Mouse (Mus musculus): Measurements from ENCODE around the gene Isca1.
A peak's percentile ranks its signal among the peaks of the same experiment; 100 is the strongest.
"Not testable (repeated sequence)": the region's sequence is repeated elsewhere in the genome, so short reads cannot be mapped to it uniquely, and the experiment has no call there.

Isca1 gene

GRCm38 (mm10) chr13:59746164-59746563 lies 23.4 kb downstream of the Isca1 start:
- no peak for DNase-seq

- DNase-seq, result no peak
These were observed 24.1 kb downstream of the Isca1 start for GRCm38 (mm10) chr13:59745462-59745861.

DNA sequence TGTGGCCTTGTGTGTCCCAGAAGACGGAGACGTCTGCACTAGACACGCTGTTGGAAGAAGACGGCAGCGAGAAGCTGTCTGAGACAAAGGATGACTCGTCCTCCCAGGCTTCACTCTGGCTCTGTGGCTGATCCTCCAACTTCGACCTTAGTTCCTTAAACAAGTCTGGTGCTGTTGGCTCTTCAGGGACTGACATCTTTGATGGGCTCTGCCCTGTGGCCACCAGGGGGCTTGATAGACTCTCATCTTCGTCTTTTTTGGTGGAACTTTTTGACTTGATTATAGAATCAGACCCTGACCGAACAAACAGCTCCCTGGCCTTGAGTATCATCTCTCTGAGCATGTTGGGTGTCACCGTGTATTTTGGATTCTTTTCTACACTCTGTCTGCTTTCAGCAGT lies 27.9 kb downstream of the Isca1 start:
- peak; percentile 31 for DNase-seq

- DNase-seq, result peak; percentile 40
These were observed 28.5 kb downstream of the Isca1 start for GRCm38 (mm10) chr13:59741096-59741495.

DNA sequence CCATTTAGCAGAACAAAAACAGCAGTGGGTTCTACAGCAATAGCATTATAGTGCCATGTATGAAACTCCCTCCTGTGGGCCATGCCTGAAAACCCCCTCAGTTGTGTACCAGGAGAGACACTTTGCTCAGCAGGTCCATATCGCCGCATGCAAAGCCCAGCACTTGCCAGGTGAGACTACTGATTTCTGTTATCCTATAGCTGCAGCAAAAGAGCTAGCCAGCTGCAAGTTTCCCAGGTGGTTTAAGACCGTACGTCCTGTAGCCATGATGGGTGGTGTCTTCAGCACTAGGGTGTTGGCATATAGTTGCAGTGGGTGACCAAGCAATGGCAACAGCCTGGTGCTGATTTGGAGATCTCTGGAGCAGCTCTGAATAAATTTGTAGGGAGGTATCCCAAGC lies 30.2 kb downstream of the Isca1 start:
- DNase-seq, result no peak

- DNase-seq, result no peak
These were observed 31.2 kb downstream of the Isca1 start for GRCm38 (mm10) chr13:59738455-59738854.

GRCm38 (mm10) chr13:59735190-59735589 lies 34.4 kb downstream of the Isca1 start:
- peak; percentile 11 for DNase-seq

GRCm38 (mm10) chr13:59734347-59734746 lies 35.3 kb downstream of the Isca1 start:
- DNase-seq, result peak; percentile 23

DNA sequence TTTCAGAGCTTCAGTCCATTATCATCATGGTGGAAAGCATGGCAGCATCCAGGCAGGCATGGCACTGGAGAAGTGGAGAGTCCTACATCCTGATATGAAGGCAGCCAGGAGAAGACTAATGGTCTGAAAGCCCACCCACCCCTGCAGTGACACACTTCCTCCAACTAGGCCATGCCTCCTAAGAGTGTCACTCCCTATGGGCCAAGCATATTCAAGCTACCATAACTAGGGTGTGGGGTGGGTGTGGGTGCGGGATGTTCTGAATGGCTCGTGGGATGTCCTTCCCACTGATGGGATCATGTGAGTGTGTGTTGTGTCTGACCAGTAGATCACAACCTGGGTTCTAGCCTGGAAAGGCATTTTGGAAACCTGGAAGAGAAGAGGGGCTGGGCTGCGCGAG lies 35.7 kb downstream of the Isca1 start:
- no peak for DNase-seq

DNA sequence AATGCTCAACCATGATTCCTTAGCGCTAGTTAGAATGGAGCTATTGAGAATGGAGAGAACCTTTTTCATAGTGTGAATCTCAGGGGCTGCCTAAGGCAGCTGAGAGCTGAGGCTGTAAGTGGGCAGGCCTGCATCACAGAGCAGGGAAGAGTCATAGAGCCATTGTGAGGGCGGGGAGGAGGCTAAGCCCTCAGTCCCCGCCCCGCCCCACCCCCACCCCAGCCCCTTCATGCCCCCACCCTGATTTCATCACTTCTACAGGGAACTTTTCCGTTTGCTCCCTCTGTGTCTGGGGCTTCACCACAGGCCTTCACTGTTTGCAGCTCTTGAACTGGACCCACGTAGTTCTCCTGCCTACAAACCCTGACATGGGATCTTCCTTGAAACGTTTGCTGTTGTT lies 38.0 kb downstream of the Isca1 start, which contains the start of gene Spata31d1d:
Gene Spata31d1d (minus strand): TSS at position 101 of the 400 bp plus-strand sequence.
- no peak for DNase-seq

GRCm38 (mm10) chr13:59728378-59729093 lies 41.1 kb downstream of the Isca1 start:
- peak; percentile 86 for DNase-seq

GRCm38 (mm10) chr13:59726139-59726867 lies 43.3 kb downstream of the Isca1 start:
- no peak for DNase-seq

GRCm38 (mm10) chr13:59722089-59722488 lies 47.5 kb downstream of the Isca1 start:
- not testable (repeated sequence) for DNase-seq

DNA sequence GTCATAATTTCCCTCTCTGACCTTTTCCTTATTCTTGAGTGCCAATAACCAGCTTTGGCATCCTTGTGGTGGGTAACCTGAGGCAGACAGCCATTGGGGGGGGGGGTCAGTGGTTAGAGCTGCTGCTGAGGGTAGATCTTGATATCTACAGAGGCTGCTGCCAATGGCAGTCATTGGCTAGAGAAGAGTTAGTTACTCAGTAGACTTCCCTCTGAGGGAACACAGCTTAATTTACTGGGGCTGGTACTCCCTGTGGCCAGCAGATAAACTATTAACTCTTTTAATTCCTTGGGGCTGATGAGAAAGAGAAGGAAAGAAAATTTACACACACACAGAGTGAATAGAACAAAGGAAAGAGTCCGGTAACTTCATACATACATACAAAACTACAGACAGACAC lies 50.1 kb downstream of the Isca1 start:
- no peak for DNase-seq

DNA sequence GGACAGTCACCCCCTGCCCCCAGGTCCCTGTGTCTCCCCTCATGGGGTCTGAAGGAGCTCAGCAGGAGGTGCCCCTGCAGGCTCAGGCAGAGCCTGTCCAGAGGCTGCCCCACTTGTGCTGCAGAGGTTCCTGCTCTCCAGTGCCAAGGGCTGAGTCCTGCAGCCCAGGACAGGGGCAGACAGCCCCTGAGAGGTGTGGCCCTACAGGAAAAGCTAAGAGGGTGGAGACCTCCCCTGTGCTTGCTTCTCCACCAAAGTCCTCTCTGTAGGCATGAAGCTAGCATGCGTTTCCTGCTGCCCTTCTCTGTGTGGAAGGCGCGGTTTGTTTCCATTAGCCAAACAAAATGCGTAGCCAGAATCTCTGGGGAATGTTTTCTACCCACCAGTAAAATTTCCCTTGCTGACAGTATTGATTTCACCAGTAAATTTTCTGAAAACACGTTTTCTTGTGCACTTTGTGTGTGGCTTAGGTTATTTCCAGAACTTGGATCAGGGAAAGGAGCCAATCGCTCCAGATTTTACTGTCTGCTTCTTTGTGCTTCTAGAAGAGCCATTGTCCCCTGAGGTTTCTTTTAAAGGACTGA lies 50.7 kb downstream of the Isca1 start:
- DNase-seq, result peak; percentile 58

DNA sequence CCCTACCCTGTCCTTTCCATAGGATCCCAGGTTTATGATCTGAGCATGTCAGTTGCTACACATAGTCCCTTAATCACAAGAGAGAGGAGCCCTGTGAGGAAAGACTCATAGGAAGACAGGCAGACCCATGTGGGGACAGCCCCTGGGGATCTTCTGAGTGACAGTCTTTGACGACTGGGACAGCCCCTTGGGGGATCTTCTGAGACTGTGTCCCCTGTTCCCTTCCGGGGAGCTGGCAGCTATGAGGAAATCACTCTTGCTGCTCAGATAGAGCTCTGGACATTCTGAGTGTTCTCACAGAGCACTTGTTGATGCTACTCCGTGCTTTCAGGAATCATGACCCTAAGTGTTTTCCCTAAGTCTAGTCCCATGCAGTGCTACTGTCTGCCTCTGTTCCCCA lies 55.9 kb downstream of the Isca1 start:
- DNase-seq, result no peak

- not testable (repeated sequence) for DNase-seq
These were observed 57.6 kb downstream of the Isca1 start, which contains the start of gene Spata31d1b for GRCm38 (mm10) chr13:59711984-59712383. Gene Spata31d1b (plus strand): TSS chr13:59712284.

DNA sequence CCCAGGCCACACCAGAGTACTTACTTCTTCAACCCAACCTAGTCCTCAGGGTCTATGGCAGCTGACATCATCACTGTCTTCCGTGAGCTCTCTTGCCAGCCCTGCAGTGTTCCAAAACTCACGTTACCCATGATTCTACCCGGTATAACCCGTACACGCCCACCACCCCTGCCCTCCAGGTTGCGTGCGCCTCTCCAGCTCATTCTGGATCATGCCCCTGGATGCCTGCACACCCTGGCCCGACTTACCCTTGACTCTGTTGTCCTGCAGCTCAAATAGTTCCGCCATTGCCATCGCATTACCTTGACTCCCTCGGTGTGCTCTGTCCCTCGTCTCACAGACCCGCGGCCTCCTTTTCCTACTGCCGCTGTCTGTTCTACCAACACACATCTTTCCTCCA lies 59.4 kb downstream of the Isca1 start, which contains the start of gene Spata31d1a:
Gene Spata31d1a (minus strand): TSS at position 101 of the 400 bp plus-strand sequence.
- no peak for DNase-seq

Measured in lung, postnatal 36 days (tissue).